Mouse (Mus musculus): ENCODE results near the gene Prame.
"Not testable (repeated sequence)": the region's sequence is repeated elsewhere in the genome, so short reads cannot be mapped to it uniquely, and the experiment has no call there.

Prame gene

GRCm38 (mm10) chrX:135627605-135628004, at the start of gene Prame:
Gene Prame, minus strand, starts transcription at chrX:135627705.
- DNase-seq (ENCODE audit: inconsistent age in 2 of 2, low spot score in 1 of 2) = no peak

DNA sequence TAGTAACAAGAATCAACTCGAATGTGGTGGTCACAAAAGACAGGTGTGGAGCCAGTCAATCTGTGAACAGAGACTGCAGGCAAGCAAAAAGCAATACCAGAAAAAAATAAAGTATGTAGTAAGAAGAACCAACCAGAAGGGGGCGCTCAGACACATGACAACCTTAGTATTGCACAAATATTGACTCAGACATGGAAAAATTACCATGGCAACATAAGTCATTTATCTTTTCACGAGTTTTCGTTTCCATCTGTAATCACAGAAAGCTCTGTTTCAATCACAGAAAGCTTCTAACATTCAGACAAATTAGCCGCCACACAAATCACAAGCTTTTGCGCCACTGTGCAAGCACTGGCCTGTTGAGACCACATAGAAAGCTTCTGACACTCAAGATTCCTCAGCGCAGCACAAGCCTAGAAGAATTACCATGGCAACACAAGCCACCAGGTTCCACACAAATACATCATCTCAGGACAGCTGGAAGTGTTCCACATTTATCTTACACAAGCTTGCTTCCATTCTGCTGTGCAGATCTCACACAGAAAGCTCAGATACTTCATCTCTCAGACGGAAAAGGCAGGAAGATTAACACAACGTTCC, 24.8 kb upstream of the Prame start:
- DNase-seq (ENCODE audit: inconsistent age in 2 of 2, low spot score in 1 of 2) = peak; percentile 17 to 56

DNA sequence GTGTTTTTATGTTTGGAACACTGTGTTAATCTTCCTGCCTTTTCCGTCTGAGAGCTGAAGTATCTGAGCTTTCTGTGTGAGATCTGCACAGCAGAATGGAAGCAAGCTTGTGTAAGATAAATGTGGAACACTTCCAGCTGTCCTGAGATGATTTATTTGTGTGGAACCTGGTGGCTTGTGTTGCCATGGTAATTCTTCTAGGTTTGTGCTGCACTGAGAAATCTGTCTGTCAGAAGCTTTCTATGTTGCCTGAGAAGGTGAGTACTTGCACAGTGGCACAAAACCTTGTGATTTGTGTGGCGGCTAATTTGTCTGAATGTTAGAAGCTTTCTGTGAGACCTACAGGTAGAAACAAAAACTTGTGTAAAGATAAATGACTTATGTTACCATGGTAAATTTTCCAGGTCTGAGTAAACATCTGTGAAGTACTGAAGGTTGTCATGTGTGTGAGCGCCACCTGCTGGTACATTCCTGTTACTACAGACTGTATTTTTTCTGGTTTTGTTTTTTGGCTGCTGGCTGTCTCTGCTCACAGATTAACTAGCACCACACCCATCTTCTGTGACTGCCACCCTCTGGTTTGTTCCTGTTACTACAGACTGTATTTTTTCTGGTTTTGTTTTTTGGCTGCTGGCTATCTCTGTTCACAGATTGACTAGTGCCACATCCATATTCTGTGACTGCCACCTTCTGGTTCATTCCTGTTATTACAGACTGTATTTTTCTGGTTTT, 26.0 kb downstream of the Prame start:
- DNase-seq (ENCODE audit: inconsistent age in 2 of 2, low spot score in 1 of 2) = peak; percentile 4 to 70

DNA sequence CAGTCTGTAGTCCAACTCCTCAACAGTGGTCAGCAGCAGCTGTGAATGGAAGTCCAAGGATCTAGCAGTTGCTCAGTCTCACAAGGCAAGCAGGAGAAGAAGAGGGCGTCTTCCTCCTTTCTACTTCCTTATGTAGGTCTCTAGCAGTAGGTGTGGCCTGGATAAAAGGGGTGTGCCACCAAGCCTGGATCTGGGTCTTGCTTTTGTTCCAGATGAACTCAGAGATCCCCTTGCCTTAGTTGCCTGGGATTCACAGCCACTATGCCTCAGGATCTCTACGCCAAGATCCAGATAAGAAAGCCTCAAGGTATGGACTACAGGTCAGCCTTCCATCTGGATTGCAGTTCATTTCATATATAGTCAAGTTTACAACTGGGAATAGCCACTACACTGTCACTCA, 28.8 kb downstream of the Prame start, which contains the start of gene Nxf7:
Nxf7 (minus strand) TSS at position 101 of the 400 bp plus-strand sequence.
- no peak for DNase-seq (ENCODE audit: inconsistent age in 2 of 2, low spot score in 1 of 2)

DNA sequence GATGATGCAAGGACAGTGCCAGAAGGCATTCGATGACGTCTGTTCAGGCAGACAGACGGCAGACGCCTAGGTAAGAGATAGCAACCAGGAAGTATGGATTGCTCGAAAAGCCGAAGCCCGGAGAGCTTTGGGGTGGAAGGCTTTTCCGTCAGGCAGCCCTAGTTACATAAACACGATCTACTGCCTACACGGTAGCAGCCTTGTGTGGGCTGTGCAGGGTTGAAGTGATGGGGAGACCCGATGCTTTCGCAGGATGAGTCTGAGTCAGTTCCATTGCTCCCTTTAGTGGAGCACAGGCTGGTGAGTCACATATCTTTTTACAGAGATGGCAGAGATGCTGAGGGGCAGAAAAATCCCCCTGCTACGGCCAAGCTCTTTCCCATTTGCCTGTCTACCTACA, 29.4 kb downstream of the Prame start:
- DNase-seq (ENCODE audit: inconsistent age in 2 of 2, low spot score in 1 of 2) = no peak

DNA sequence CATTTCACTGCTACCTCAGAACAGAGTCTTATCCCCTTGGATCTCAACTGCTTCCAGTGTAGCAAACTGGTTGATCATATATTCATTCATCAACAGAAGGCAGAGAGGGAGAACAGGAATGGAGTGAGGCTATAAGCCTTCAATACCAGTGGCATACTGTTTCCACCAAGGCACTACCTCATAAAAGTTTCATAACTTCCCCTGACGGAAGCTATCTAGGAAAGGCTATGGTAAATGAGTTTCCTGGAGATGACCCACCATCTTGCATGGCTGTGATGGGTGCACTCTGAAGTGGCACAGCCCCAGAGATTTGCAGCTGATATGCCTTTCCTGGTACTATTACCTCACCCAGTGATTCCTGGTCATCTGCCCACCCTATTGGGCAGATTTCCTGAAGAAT, 51.1 kb downstream of the Prame start:
- DNase-seq (ENCODE audit: inconsistent age in 2 of 2, low spot score in 1 of 2) = no peak

GRCm38 (mm10) chrX:135574958-135575628, 52.4 kb downstream of the Prame start:
- not testable (repeated sequence) for DNase-seq (ENCODE audit: inconsistent age in 2 of 2, low spot score in 1 of 2)

- peak in 1 of 2 experiments; percentile 28 for DNase-seq (ENCODE audit: inconsistent age in 2 of 2, low spot score in 1 of 2)
These were observed 53.1 kb downstream of the Prame start for GRCm38 (mm10) chrX:135574261-135574957.

- DNase-seq (ENCODE audit: inconsistent age in 2 of 2, low spot score in 1 of 2) = peak; percentile 34 to 64
These were observed 58.0 kb downstream of the Prame start for GRCm38 (mm10) chrX:135569467-135569866.

DNA sequence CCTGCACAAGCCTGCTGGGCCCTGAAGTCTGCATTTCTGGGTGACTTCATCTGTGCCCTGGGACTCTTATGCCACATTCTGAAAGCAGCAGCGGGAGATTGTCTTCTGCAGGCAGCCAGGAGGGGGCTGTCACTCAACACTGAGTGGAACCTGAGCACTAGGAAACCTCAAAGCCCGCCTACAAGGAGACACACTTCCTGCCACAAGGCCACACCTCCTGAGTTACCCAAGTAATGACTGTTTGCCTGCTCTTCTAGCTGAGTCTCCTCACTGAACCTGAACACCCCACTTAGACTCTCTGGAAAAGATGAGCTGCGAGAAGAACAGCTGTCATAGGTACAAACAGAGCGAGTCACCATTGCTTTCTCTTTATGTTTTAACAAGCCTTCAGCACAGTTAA, 62.6 kb downstream of the Prame start:
- peak in 1 of 2 experiments; percentile 9 for DNase-seq (ENCODE audit: inconsistent age in 2 of 2, low spot score in 1 of 2)

Data from adrenal gland, adult (tissue).